Mouse (Mus musculus): ENCODE results near the gene Ppp1r17. TPM values are rescaled to one million over a fixed set of nuclear protein-coding genes. Genes with fewer than 3 reads are reported as not detected.

Ppp1r17 gene
- polyA plus RNA-seq, 1 experiment: 0.08 TPM

GRCm38 (mm10) chr6:56076378-56076805 is 59.1 kb downstream of the Ppp1r17 start:
- Histone ChIP-seq H3K4me1 (ENCODE audit: control insufficient read depth, insufficient read depth, low read length) (no peaks in the 10 kb centered on the region), H3K4me3 (ENCODE audit: insufficient read depth, low read length) (no peak overlapping the region), H3K27ac (ENCODE audit: insufficient read depth, low read length) (no peak overlapping the region)
- TF ChIP-seq CTCF (IDR thresholded peaks at IDR 0.05; ENCODE audit: extremely low read depth, insufficient read depth, low read length) (no peak), POLR2A (IDR thresholded peaks at IDR 0.05; ENCODE audit: extremely low read depth, insufficient read depth, low read length) (no peak)

Other genes starting within 250 kb of the Ppp1r17 start
- gene Itprid1, start 180.6 kb upstream of the Ppp1r17 start, polyA plus RNA-seq (2012; rRNA removed): 1.0 and 1.1 TPM in 2 replicates

All from cortical plate, adult 2 months (tissue).